Mouse (Mus musculus): ENCODE results near the gene Hmmr.

Hmmr gene

GRCm38 (mm10) chr11:40682456-40682855 lies 50.8 kb downstream of the Hmmr start:
- Histone ChIP-seq H3K36me3 (ENCODE audit: control insufficient read depth, insufficient read depth, low read length, poor library complexity, severe bottlenecking) (peaks cover 27% of the 10 kb centered on the region), H3K27me3 (ENCODE audit: control insufficient read depth, insufficient read depth, low read length, poor library complexity, severe bottlenecking) (no peaks in the 10 kb centered on the region)
- no peak for DNase-seq (ENCODE audit: low read depth, low spot score)

GRCm38 (mm10) chr11:40677169-40677568 lies 56.1 kb downstream of the Hmmr start:
- Histone ChIP-seq H3K36me3 (ENCODE audit: control insufficient read depth, insufficient read depth, low read length, poor library complexity, severe bottlenecking) (peaks cover 18% of the 10 kb centered on the region), H3K27me3 (ENCODE audit: control insufficient read depth, insufficient read depth, low read length, poor library complexity, severe bottlenecking) (no peaks in the 10 kb centered on the region)
- DNase-seq (ENCODE audit: low read depth, low spot score) = peak; percentile 34

- H3K27me3 ChIP-seq (ENCODE audit: control insufficient read depth, insufficient read depth, low read length, poor library complexity, severe bottlenecking) = no peaks in the 10 kb centered on the region
- H3K36me3 ChIP-seq (ENCODE audit: control insufficient read depth, insufficient read depth, low read length, poor library complexity, severe bottlenecking) = peaks cover 12% of the 10 kb centered on the region
- DNase-seq (ENCODE audit: low read depth, low spot score) = no peak
Measured at GRCm38 (mm10) chr11:40675014-40675730, 58.0 kb downstream of the Hmmr start.

All from splenic B cell, adult 2 months (primary cell).